Comparison of ENCODE assay signal across 9 mouse cellular contexts in genomic region chr5:147293127-147293910, GRCm38 (mm10). TPM values are rescaled to one million over a fixed set of nuclear protein-coding genes. Genes with fewer than 3 reads are reported as not detected.
A peak's percentile ranks its signal among the peaks of the same experiment; 100 is the strongest.
DNase-seq lines count a peak whose midpoint lies in the region; ATAC-seq and TF ChIP-seq lines count a peak whose summit lies in the region.
"Had no signal": no experiment of that assay in that cellular context is flagged by ENCODE, and none has a peak within 500 bp of the region (broad histone marks: within the 10 kb centered on the region; RNA-seq: fewer than 3 reads in every experiment).

No protein-coding gene starts in this region.

- ATAC-seq in heart, postnatal 0 days (ENCODE audit: insufficient read depth, low read depth) = peak; percentile 60
- ATAC-seq in lung, embryonic 16.5 days (ENCODE audit: low read depth) = peak; percentile 80

- peaks cover 9% of the 10 kb centered on the region; the same call in 1 of the 2 replicates for H3K4me1 ChIP-seq in embryonic facial prominence, embryonic 10.5 days
- 0 out of 2 replicates have a peak, but pooled peaks cover 4% of the 10 kb centered on the region for H3K4me1 ChIP-seq in heart, postnatal 0 days (ENCODE audit: control insufficient read depth, insufficient read depth)
- H3K4me1 ChIP-seq in lung, embryonic 16.5 days (replicated peaks; ENCODE audit: control insufficient read depth, insufficient read depth, low read length) = no peaks in the 10 kb centered on the region
- H3K4me1 ChIP-seq in olfactory bulb, adult 2 months (ENCODE audit: control insufficient read depth, insufficient read depth, low read length) = no peaks in the 10 kb centered on the region

- no peaks in the 10 kb centered on the region for H3K36me3 ChIP-seq in embryonic facial prominence, embryonic 10.5 days (replicated peaks)
- no peaks in the 10 kb centered on the region for H3K36me3 ChIP-seq in heart, postnatal 0 days (replicated peaks; ENCODE audit: control insufficient read depth, insufficient read depth, low read length)
- H3K36me3 ChIP-seq in lung, embryonic 16.5 days (ENCODE audit: control insufficient read depth, insufficient read depth, low read length) = no peaks in the 10 kb centered on the region

- TF ChIP-seq EP300 in heart, postnatal 0 days (IDR thresholded peaks at IDR 0.05; ENCODE audit: low read depth) = no peak

- TF ChIP-seq POLR2A in olfactory bulb, adult 2 months (IDR thresholded peaks at IDR 0.05; ENCODE audit: insufficient read depth, low read depth, low read length) = no peak

- DNase-seq in ES-CJ7 (ENCODE audit: low read depth, low spot score) = peak; percentile 93
- peak; percentile 79 for DNase-seq in adrenal gland, postnatal 10 days
- peak; percentile 90 for DNase-seq in embryonic facial prominence, embryonic 10.5 days (ENCODE audit: low spot score)
- peak; percentile 62 for DNase-seq in heart, postnatal 0 days (ENCODE audit: low spot score)
- DNase-seq in kidney, postnatal 25 days = peak; percentile 69 to 73
- peak; percentile 83 for DNase-seq in yolk sac, embryonic 10.5 days (ENCODE audit: low spot score)

- no peak overlapping the region for H3K9ac ChIP-seq in heart, postnatal 0 days (replicated peaks; ENCODE audit: low read depth, low read length)
- H3K9ac ChIP-seq in lung, embryonic 16.5 days (ENCODE audit: low read length) = no peak overlapping the region

- peaks cover 86% of the 10 kb centered on the region for H3K27me3 ChIP-seq in embryonic facial prominence, embryonic 10.5 days (replicated peaks; ENCODE audit: low read depth, poor library complexity, severe bottlenecking)
- peaks cover 65% of the 10 kb centered on the region for H3K27me3 ChIP-seq in heart, postnatal 0 days (ENCODE audit: control insufficient read depth, insufficient read depth, low read length)
- peaks cover 50% of the 10 kb centered on the region for H3K27me3 ChIP-seq in lung, embryonic 16.5 days (ENCODE audit: control insufficient read depth, insufficient read depth, low read depth, low read length)

- TF ChIP-seq CTCF in heart, postnatal 0 days (IDR thresholded peaks at IDR 0.05; ENCODE audit: low read depth) = peak; percentile 88
- TF ChIP-seq CTCF in olfactory bulb, adult 2 months (IDR thresholded peaks at IDR 0.05; ENCODE audit: insufficient read depth, low read depth, low read length) = peak; percentile 82

- 20% methylated on average over 18 of the region's 18 CpGs for WGBS in embryonic facial prominence, embryonic 10.5 days
- WGBS in heart, postnatal 0 days = 17% methylated on average over 18 of the region's 18 CpGs
- 15% methylated on average over 18 of the region's 18 CpGs for WGBS in lung, embryonic 16.5 days
- WGBS in olfactory bulb, adult 2 months = 19% methylated on average over 18 of the region's 18 CpGs

- no peak overlapping the region for H3K27ac ChIP-seq in embryonic facial prominence, embryonic 10.5 days (replicated peaks)
- no peak overlapping the region for H3K27ac ChIP-seq in heart, postnatal 0 days (ENCODE audit: low read depth)
- no peak overlapping the region for H3K27ac ChIP-seq in lung, embryonic 16.5 days (ENCODE audit: low read length)
- H3K27ac ChIP-seq in olfactory bulb, adult 2 months (ENCODE audit: insufficient read depth, low read depth, low read length) = no peak overlapping the region
- H3K27ac ChIP-seq: macrophage had no signal

- H3K4me3 ChIP-seq in embryonic facial prominence, embryonic 10.5 days = no peak overlapping the region
- no peak overlapping the region for H3K4me3 ChIP-seq in heart, postnatal 0 days (ENCODE audit: low read depth, low read length)
- H3K4me3 ChIP-seq in lung, embryonic 16.5 days (ENCODE audit: low read length) = no peak overlapping the region
- no peak overlapping the region for H3K4me3 ChIP-seq in olfactory bulb, adult 2 months (ENCODE audit: insufficient read depth, low read depth, low read length)

- H3K9me3 ChIP-seq in embryonic facial prominence, embryonic 10.5 days = no peaks in the 10 kb centered on the region
- H3K9me3 ChIP-seq in heart, postnatal 0 days (replicated peaks; ENCODE audit: control insufficient read depth, low read length) = no peaks in the 10 kb centered on the region
- no peaks in the 10 kb centered on the region for H3K9me3 ChIP-seq in lung, embryonic 16.5 days (ENCODE audit: control insufficient read depth, low read length)

- H3K4me2 ChIP-seq in heart, postnatal 0 days (ENCODE audit: low read depth, low read length) = no peak overlapping the region
- H3K4me2 ChIP-seq in lung, embryonic 16.5 days (ENCODE audit: low read depth, low read length) = no peak overlapping the region

RNA-seq across cellular contexts. Expression of gene Cdx2, which starts 13.8 kb away (rescaled TPM):
- not detected for total RNA-seq in adrenal gland, postnatal 10 days (2021)
- polyA plus RNA-seq in embryonic facial prominence, embryonic 10.5 days (2016; fragmentation: Nextera tagmentation; extraction: Ambion mirVana) = not detected in 2 replicates
- total RNA-seq in heart, postnatal 0 days (2014; rRNA removed; ENCODE audit: low replicate concordance) = not detected in 2 replicates
- not detected in 2 replicates for polyA plus RNA-seq in heart, postnatal 0 days (2015; fragmentation: Nextera tagmentation; extraction: Ambion mirVana)
- polyA plus RNA-seq in lung, embryonic 16.5 days (2015; fragmentation: Nextera tagmentation; extraction: Ambion mirVana) = 0.09 TPM in 1 of 2 replicates, not detected in the other
- not detected in 2 replicates for polyA plus RNA-seq in olfactory bulb, adult 2 months (2012; ENCODE audit: insufficient read depth, insufficient read length, low replicate concordance, missing spikeins)
- polyA plus RNA-seq: macrophage had no signal

RNA-seq across cellular contexts. Expression of gene Pdx1, which starts 23.6 kb away (rescaled TPM):
- not detected for total RNA-seq in adrenal gland, postnatal 10 days (2021)
- polyA plus RNA-seq in embryonic facial prominence, embryonic 10.5 days (2016; fragmentation: Nextera tagmentation; extraction: Ambion mirVana) = not detected in 2 replicates
- not detected in 2 replicates for total RNA-seq in heart, postnatal 0 days (2014; rRNA removed; ENCODE audit: low replicate concordance)
- not detected in 2 replicates for polyA plus RNA-seq in heart, postnatal 0 days (2015; fragmentation: Nextera tagmentation; extraction: Ambion mirVana)
- polyA plus RNA-seq in lung, embryonic 16.5 days (2015; fragmentation: Nextera tagmentation; extraction: Ambion mirVana) = not detected in 2 replicates
- not detected in 2 replicates for polyA plus RNA-seq in olfactory bulb, adult 2 months (2012; ENCODE audit: insufficient read depth, insufficient read length, low replicate concordance, missing spikeins)
- polyA plus RNA-seq: macrophage had no signal

RNA-seq across cellular contexts. Expression of gene Urad, which starts 28.9 kb away (rescaled TPM):
- total RNA-seq in adrenal gland, postnatal 10 days (2021) = 10 to 100 TPM in 1 of 2 experiments, 1 to 10 TPM in 1; 6.1 to 14.8 TPM
- not detected in 2 replicates for polyA plus RNA-seq in embryonic facial prominence, embryonic 10.5 days (2016; fragmentation: Nextera tagmentation; extraction: Ambion mirVana)
- not detected in 2 replicates for total RNA-seq in heart, postnatal 0 days (2014; rRNA removed; ENCODE audit: low replicate concordance)
- polyA plus RNA-seq in heart, postnatal 0 days (2015; fragmentation: Nextera tagmentation; extraction: Ambion mirVana) = not detected in 2 replicates
- polyA plus RNA-seq in lung, embryonic 16.5 days (2015; fragmentation: Nextera tagmentation; extraction: Ambion mirVana) = not detected in 2 replicates
- polyA plus RNA-seq in olfactory bulb, adult 2 months (2012; ENCODE audit: insufficient read depth, insufficient read length, low replicate concordance, missing spikeins) = not detected in 2 replicates
- polyA plus RNA-seq: macrophage had no signal
